Mouse (Mus musculus): ENCODE data around the gene Ttc13. TPM values are rescaled to one million over a fixed set of nuclear protein-coding genes. Genes with fewer than 3 reads are reported as not detected.
A peak's percentile ranks its signal among the peaks of the same experiment; 100 is the strongest.

Gene Ttc13
- polyA plus RNA-seq, 1 experiment from 2014 or later, result 29.0 TPM

GRCm38 (mm10) chr8:124754792-124755190 lies 33.0 kb upstream of the Ttc13 start:
- ATAC-seq (replicated peaks; ENCODE audit: low FRiP score, low read depth), result no peak
- WGBS, result 45% methylated on average over 4 of the region's 4 CpGs
- no peak for DNase-seq (ENCODE audit: low spot score)
- no peak for TF ChIP-seq CTCF (IDR thresholded peaks at IDR 0.05; ENCODE audit: low read depth)
- Histone ChIP-seq H3K4me1 (replicated peaks; ENCODE audit: insufficient read depth, low read length) (peaks cover 18% of the 10 kb centered on the region), H3K9me3 (replicated peaks; ENCODE audit: low read length) (no peaks in the 10 kb centered on the region), H3K27ac (peak overlapping the region; percentile 60), H3K4me3 (replicated peaks; ENCODE audit: low read depth, low read length) (no peak overlapping the region), H3K4me2 (ENCODE audit: low read length) (0 out of 2 replicates have a peak overlapping the region, but pooled peaks have one; percentile 5), H3K27me3 (ENCODE audit: insufficient read depth, low read length) (no peaks in the 10 kb centered on the region), H3K9ac (ENCODE audit: low read depth, low read length) (no peak overlapping the region), H3K36me3 (ENCODE audit: insufficient read depth, low read length) (no peaks in the 10 kb centered on the region)

- Histone ChIP-seq H3K27me3 (ENCODE audit: insufficient read depth, low read length) (no peaks in the 10 kb centered on the region), H3K9ac (ENCODE audit: low read depth, low read length) (no peak overlapping the region), H3K4me1 (replicated peaks; ENCODE audit: insufficient read depth, low read length) (peaks cover 18% of the 10 kb centered on the region), H3K36me3 (ENCODE audit: insufficient read depth, low read length) (no peaks in the 10 kb centered on the region), H3K4me3 (replicated peaks; ENCODE audit: low read depth, low read length) (no peak overlapping the region), H3K9me3 (replicated peaks; ENCODE audit: low read length) (no peaks in the 10 kb centered on the region), H3K27ac (peak overlapping the region; percentile 60), H3K4me2 (ENCODE audit: low read length) (0 out of 2 replicates have a peak overlapping the region, but pooled peaks have one; percentile 5)
- TF ChIP-seq CTCF (IDR thresholded peaks at IDR 0.05; ENCODE audit: low read depth), result no peak
- 11% methylated on average over 11 of the region's 11 CpGs for WGBS
- ATAC-seq (replicated peaks; ENCODE audit: low FRiP score, low read depth), result peak; percentile 58
- DNase-seq (ENCODE audit: low spot score), result peak; percentile 72
These were observed 32.5 kb upstream of the Ttc13 start for GRCm38 (mm10) chr8:124754101-124754791.

- no peak overlapping the region for H3K4me3 ChIP-seq (replicated peaks; ENCODE audit: low read depth, low read length)
- H3K27ac ChIP-seq, result no peak overlapping the region
These were observed 30.6 kb upstream of the Ttc13 start for GRCm38 (mm10) chr8:124752325-124752862.

GRCm38 (mm10) chr8:124751709-124752173 lies 30.0 kb upstream of the Ttc13 start, which contains the start of gene Fam89a:
TSS of gene Fam89a (minus strand) at chr8:124751832.
- no peak within 1 kb of the TSS for H3K27ac ChIP-seq
- H3K9ac ChIP-seq (ENCODE audit: low read depth, low read length), result peak within 1 kb of the TSS; percentile 59
- H3K4me1 ChIP-seq (replicated peaks; ENCODE audit: insufficient read depth, low read length), result peaks cover 18% of the 10 kb centered on the region
- TF ChIP-seq CTCF (IDR thresholded peaks at IDR 0.05; ENCODE audit: low read depth), result no peak
- H3K9me3 ChIP-seq (replicated peaks; ENCODE audit: low read length), result no peaks in the 10 kb centered on the region
- H3K36me3 ChIP-seq (ENCODE audit: insufficient read depth, low read length), result no peaks in the 10 kb centered on the region
- no peaks in the 10 kb centered on the region for H3K27me3 ChIP-seq (ENCODE audit: insufficient read depth, low read length)
- H3K4me3 ChIP-seq (replicated peaks; ENCODE audit: low read depth, low read length), result peak within 1 kb of the TSS; percentile 57
- 1% methylated on average over 40 of the region's 41 CpGs for WGBS
- DNase-seq (ENCODE audit: low spot score), result peak; percentile 69
- peak; percentile 71 for ATAC-seq (replicated peaks; ENCODE audit: low FRiP score, low read depth)
- peak within 1 kb of the TSS; percentile 94 for H3K4me2 ChIP-seq (ENCODE audit: low read length)

More at GRCm38 (mm10) chr8:124752325-124752862, 30.6 kb upstream of the Ttc13 start:
- H3K36me3 ChIP-seq (ENCODE audit: insufficient read depth, low read length), result no peaks in the 10 kb centered on the region
- H3K4me2 ChIP-seq (ENCODE audit: low read length), result peak overlapping the region; percentile 94; the same call in 1 of the 2 replicates
- WGBS, result 44% methylated on average over 21 of the region's 21 CpGs
- 0 out of 2 replicates have a peak, but pooled peaks have one; percentile 1 for ATAC-seq (replicated peaks; ENCODE audit: low FRiP score, low read depth)
- no peaks in the 10 kb centered on the region for H3K27me3 ChIP-seq (ENCODE audit: insufficient read depth, low read length)
- H3K9me3 ChIP-seq (replicated peaks; ENCODE audit: low read length), result no peaks in the 10 kb centered on the region
- no peak for DNase-seq (ENCODE audit: low spot score)
- H3K4me1 ChIP-seq (replicated peaks; ENCODE audit: insufficient read depth, low read length), result peaks cover 18% of the 10 kb centered on the region
- no peak overlapping the region for H3K9ac ChIP-seq (ENCODE audit: low read depth, low read length)
- no peak for TF ChIP-seq CTCF (IDR thresholded peaks at IDR 0.05; ENCODE audit: low read depth)

- peak; percentile 31 for DNase-seq (ENCODE audit: low spot score)
These were observed 29.4 kb upstream of the Ttc13 start for GRCm38 (mm10) chr8:124751191-124751590.

GRCm38 (mm10) chr8:124746661-124747060 lies 24.9 kb upstream of the Ttc13 start:
- H3K4me1 ChIP-seq (replicated peaks; ENCODE audit: insufficient read depth, low read length), result peaks cover 6% of the 10 kb centered on the region
- H3K27ac ChIP-seq, result no peak overlapping the region
- H3K9me3 ChIP-seq (replicated peaks; ENCODE audit: low read length), result no peaks in the 10 kb centered on the region

More at GRCm38 (mm10) chr8:124751191-124751590, 29.4 kb upstream of the Ttc13 start:
- H3K9me3 ChIP-seq (replicated peaks; ENCODE audit: low read length), result no peaks in the 10 kb centered on the region
- WGBS, result under 1% methylated on average over 31 of the region's 31 CpGs
- no peak overlapping the region for H3K27ac ChIP-seq
- TF ChIP-seq CTCF (IDR thresholded peaks at IDR 0.05; ENCODE audit: low read depth), result no peak
- ATAC-seq (replicated peaks; ENCODE audit: low FRiP score, low read depth), result no peak
- peak overlapping the region; percentile 57 for H3K4me3 ChIP-seq (replicated peaks; ENCODE audit: low read depth, low read length)
- H3K4me2 ChIP-seq (ENCODE audit: low read length), result peak overlapping the region; percentile 94
- H3K27me3 ChIP-seq (ENCODE audit: insufficient read depth, low read length), result no peaks in the 10 kb centered on the region
- H3K9ac ChIP-seq (ENCODE audit: low read depth, low read length), result peak overlapping the region; percentile 59
- H3K36me3 ChIP-seq (ENCODE audit: insufficient read depth, low read length), result no peaks in the 10 kb centered on the region
- peaks cover 18% of the 10 kb centered on the region for H3K4me1 ChIP-seq (replicated peaks; ENCODE audit: insufficient read depth, low read length)

More at GRCm38 (mm10) chr8:124746661-124747060, 24.9 kb upstream of the Ttc13 start:
- Histone ChIP-seq H3K36me3 (ENCODE audit: insufficient read depth, low read length) (no peaks in the 10 kb centered on the region), H3K4me3 (replicated peaks; ENCODE audit: low read depth, low read length) (no peak overlapping the region), H3K9ac (ENCODE audit: low read depth, low read length) (no peak overlapping the region), H3K4me2 (ENCODE audit: low read length) (no peak overlapping the region), H3K27me3 (ENCODE audit: insufficient read depth, low read length) (no peaks in the 10 kb centered on the region)
- 59% methylated on average over 13 of the region's 13 CpGs for WGBS
- no peak for DNase-seq (ENCODE audit: low spot score)
- no peak for ATAC-seq (replicated peaks; ENCODE audit: low FRiP score, low read depth)
- TF ChIP-seq CTCF (IDR thresholded peaks at IDR 0.05; ENCODE audit: low read depth), result no peak

All from kidney, postnatal 0 days (tissue).